1 mouse cellular context compared by ENCODE assay signal in the genomic region with DNA sequence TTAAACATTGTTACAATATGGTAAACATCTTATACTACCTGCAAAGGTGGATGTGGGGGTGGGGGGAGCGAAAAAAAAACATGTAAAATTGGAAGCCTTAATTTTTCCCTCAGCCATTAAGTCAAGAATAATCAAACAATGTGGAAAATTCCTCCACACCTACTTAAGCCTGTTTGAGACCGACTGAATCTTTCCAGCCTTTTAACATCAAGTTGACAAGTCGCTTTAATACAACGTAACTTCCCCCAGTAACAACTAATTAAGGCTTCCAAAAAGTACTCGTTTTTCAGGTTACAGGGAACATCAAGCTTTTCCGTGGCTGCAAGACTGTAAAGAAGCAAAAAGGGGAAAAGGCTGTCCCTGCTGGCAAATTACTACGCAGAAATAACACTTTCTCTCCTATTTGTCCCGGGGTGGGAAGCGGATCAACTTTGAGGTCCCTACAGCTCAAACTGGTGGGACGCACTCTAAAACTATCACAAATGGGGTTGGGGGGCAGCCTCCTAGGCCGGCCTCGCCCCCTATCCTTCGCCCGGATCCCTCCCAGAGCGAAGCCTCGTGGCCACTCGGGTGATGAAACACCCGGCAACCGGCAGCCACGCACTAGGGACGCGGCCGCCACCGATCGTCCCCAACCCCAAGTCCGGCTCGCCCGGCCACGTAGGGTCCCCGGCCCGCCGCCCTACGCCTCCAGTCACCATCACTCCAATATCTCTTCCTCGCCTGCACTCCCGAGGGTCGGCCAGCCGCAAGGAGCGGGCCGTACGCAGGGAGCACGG.
TF ChIP-seq lines count a peak whose summit lies in the region.

No protein-coding gene starts in this region.

TF ChIP-seq in MEL, 35 proteins besides CTCF, POLR2A, EP300 and RAD21 (continued from another document):
- TF ChIP-seq MEF2A (IDR thresholded peaks at IDR 0.05; ENCODE audit: extremely low read depth, insufficient replicate concordance, low read depth, low read length, poor library complexity, severe bottlenecking) (no peak), SIN3A (IDR thresholded peaks at IDR 0.05; ENCODE audit: low read length) (peak; percentile 71), TBP (IDR thresholded peaks at IDR 0.05; ENCODE audit: low read depth, low read length) (peak; percentile 46; the same call in 1 of the 2 replicates), CHD1 (IDR thresholded peaks at IDR 0.05; ENCODE audit: low read depth, low read length) (peak; percentile 67; the same call in 1 of the 2 replicates), MAX (IDR thresholded peaks at IDR 0.05; ENCODE audit: low read length) (peak; percentile 64), NRF1 (IDR thresholded peaks at IDR 0.05; ENCODE audit: insufficient read depth, low read depth, low read length, poor library complexity, severe bottlenecking) (no peak), POLR2AphosphoS5 (IDR thresholded peaks at IDR 0.05; ENCODE audit: borderline replicate concordance, low read depth, low read length) (no peak), CHD2 (IDR thresholded peaks at IDR 0.05; ENCODE audit: low read length) (no peak), MAZ (IDR thresholded peaks at IDR 0.05; ENCODE audit: low read depth, low read length) (no peak)
